Mouse (Mus musculus) cerebellum, postnatal 14 days (tissue): ENCODE measurements around the gene Ccl6.
A peak's percentile ranks its signal among the peaks of the same experiment; 100 is the strongest.
"Not testable (repeated sequence)": the region's sequence is repeated elsewhere in the genome, so short reads cannot be mapped to it uniquely, and the experiment has no call there.

Source experiments
- DNase-seq, 2 experiments: peaks; one replicate each; pipeline ENCODE4 v3.0.0; 2021; ENCODE audit warnings: mixed read lengths in 2 of 2

The Ccl6 gene

DNA sequence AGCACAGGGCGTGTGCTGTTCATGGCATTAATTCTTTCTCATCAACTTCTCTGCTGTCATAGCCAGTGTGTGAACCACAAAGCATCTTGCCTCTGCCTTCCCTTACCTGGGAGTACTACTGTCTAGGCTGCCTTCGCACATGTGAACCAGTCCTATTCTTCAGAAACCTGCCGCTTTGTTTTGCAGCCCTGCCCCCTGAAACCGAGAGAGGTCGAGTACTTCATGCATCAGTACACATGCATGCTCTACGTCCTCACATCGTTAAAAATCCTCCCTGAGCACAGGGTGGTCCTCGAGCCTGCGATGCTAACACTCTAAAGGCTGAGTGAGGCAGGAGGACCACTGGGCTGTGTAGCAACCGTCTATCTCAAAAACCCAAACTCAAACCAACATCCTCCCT lies 35.8 kb downstream of the Ccl6 start:
- no peak for DNase-seq

DNA sequence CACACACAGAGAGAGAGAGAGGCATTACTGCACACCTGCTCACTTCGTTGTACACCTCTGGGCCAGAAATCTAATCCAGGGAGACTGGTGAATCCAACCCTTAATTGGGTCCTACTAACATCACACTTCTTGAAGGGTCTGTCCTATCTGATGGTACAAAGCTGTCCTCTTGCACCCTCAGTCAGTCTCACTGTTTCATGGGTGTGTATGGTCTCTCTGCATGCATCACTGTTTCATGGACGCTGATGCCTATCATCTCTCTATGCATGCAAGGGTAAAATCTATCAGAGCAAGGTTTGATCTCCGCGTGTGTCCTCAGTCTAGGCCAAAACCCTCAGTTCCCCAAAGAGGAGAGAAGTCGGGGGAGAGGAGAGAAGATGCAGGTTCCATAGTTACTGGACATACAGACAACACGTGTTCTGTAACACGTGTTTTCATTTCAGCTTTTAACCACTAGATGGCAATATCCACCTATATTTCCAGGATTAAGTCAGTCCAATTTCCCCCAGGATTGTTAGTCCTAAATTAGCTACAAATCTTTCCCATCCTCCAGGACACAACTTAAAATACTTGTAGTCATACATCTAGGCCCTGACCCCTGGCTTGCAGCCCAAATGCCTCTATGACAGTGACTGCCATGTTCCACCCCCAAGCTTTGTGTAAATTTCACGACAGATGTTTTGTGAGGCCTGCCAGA lies 36.7 kb downstream of the Ccl6 start:
- peak; percentile 48 to 49 for DNase-seq

DNA sequence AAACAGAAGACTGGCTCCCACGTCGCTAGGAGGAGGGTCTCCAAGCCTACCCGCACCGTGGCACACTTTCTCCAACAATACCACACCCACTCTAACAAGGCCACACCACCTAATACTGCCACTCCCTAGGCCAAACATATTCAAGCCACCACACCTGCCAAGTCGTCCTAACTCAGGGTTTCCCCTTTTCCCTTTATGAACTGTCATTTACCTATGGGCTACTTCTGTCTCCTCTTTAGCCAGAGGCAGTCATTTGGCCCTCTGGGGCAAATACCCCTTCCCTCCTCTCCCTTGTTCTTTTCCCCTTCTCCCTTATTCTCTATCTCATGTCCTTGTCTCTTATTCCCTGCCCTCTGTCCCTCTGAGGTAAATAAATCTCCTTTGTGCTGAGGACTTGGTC lies 41.2 kb downstream of the Ccl6 start:
- no peak for DNase-seq

DNA sequence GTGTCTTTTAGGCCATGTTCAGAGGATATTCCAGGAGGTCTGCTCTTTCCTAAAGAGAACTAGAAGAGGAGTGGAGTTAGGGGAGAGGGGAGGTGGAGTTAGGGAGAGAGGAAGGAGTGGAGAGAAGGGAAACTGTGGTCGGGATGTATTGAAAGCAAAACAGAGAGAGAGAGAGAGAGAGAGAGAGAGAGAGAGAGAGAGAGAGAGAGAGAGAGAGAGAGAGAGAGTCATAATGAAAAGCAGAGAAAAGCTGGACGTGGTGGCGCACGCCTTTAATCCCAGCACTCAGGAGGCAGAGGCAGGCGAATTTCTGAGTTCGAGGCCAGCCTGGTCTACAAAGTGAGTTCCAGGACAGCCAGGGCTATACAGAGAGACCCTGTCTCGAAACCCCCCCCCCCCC lies 41.9 kb downstream of the Ccl6 start:
- DNase-seq: not testable (repeated sequence)

DNA sequence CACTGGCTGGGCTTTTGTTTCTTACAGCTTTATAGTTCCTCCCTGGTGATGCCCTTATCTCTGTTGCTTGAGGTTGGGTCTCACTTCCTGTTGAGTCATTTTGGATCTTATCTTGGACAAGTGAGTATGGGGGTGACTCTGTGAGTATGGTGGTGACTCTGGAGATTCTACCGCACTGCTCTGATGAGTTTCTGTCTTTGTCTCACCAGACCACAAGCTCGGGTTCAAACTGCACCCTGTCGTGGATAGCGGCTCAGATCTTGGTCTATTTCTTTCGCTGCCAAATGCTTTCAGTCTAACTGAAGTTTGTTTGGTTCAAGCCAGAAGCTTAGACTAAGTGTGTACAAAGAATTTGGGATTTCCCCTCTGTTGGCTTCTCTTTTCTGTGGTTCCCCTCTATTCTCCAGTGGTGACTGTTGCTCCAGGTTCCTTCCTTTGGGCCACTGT lies 42.7 kb downstream of the Ccl6 start:
- no peak for DNase-seq

DNA sequence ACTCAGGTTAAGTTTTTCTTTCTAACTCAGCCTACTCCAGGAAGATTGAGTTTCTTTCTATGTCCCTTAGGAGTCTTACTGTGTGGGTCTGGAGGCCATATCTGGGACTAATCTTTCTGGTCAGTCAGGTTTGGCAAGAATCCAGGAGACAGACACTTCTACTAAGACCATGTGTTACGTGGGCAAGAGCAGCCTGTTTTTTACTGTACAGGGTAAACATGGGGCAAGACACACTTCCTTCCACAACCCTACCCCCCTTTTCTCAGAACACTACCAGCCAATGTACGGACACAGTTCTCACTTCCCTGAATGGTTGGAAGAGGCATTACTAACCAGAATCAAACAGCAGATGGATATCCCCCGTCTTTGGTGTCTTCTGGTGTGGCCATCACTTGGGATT lies 48.7 kb downstream of the Ccl6 start:
- no peak for DNase-seq

DNA sequence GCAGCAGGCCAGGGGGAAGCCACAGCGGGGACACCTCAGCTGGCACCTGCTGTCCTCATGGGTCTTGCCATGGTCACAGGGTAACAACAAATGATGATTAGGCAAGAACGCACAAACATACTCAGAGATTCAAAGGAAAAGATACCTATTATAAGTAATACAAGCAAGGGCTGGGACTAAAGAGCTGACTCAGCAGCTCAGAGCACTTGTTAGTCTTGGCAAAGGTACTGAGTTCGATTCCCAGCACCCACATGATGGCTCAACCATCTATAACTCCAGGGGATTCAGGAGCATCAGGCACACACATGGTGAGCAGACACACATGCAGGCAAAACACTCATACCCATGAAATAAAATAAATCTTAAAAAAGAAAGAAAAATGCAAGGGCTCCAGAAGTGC lies 51.5 kb downstream of the Ccl6 start:
- no peak for DNase-seq

DNA sequence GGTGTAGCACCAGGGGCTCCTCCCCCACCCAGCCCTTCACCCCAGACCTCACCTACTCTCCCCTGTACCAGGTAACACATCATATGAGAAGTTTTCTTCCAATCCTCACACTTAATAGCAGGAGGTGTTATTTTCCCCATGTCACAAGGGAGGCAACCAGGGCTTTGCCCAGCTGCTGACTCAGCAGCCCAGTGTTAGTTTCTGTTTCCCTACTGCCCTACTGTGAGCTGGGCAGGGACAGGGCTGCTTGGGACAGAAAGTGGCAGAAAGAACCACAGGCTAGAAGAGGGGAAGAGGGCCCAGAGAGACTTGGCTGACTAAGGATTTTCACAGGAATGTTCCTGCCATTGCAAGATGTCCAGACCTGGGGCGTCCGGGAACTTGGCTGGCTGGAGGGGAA lies 52.0 kb downstream of the Ccl6 start:
- no peak for DNase-seq

DNA sequence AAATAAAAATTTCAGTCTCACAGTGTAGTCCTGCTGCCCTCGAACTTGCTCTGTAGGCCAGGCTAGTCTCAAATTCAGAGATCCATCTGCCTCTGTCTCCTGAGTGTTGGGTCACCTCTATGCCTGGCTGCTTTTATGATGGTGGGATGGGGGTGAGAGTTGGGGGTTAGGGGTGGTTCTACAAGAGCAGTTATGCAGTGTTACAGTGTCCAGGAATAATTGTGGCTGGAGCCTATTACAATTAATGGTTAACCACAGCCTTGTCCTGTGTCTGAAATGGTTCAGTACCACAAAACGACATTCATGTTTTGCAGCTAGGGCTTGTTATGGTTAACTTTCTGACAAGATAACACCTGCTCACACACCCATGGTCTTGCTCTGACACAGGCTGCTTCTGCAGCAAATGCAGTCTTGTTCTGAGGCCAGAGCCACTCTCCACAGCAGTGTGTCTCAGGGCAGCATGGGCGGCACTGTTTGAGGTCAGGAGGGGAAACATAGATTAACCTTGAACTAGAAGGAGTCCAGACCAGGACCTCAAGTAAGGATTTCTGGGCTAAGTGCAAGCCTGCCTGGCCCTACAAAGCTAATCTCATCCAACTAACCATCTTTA lies 54.1 kb downstream of the Ccl6 start:
- DNase-seq: no peak
